18 mouse cellular contexts compared by ENCODE assay signal in the genomic region with DNA sequence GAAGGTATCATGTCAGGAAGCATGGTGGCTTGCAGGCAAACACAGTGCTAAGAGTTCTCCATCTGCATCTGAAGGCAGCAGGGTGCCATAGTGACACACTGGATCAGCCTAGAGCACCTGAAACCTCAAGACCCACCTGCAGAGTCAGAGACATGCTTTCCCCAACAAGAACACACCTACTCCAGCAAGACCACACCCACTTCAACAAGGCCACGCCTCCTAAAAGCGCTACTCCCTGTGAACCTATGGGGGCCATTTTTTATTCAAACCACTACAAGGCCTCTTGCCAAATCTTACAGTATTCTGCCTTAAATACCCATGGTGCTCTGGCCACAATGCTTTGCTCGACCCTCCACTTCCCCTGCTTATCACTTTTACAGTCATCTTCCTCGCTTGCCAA. TPM values are rescaled to one million over a fixed set of nuclear protein-coding genes. Genes with fewer than 3 reads are reported as not detected.
DNase-seq lines count a peak whose midpoint lies in the region; ATAC-seq and TF ChIP-seq lines count a peak whose summit lies in the region.
"Had no signal": no experiment of that assay in that cellular context is flagged by ENCODE, and none has a peak within 500 bp of the region (broad histone marks: within the 10 kb centered on the region; RNA-seq: fewer than 3 reads in every experiment).

No protein-coding gene starts in this region.

- in situ Hi-C loops in ES-E14 (cut with MboI; ENCODE audit: low sequenced_read_pairs in 2 of 2, unreplicated experiment in 2 of 2), result no loop called here

- no peaks in the 10 kb centered on the region for H3K27me3 ChIP-seq in hindbrain, embryonic 11.5 days (ENCODE audit: control insufficient read depth, insufficient read depth, low read length)
- no peaks in the 10 kb centered on the region for H3K27me3 ChIP-seq in hindbrain, embryonic 14.5 days (ENCODE audit: control insufficient read depth, insufficient read depth, low read length)
- H3K27me3 ChIP-seq in intestine, embryonic 15.5 days (replicated peaks), result no peaks in the 10 kb centered on the region
- H3K27me3 ChIP-seq: limb, embryonic 12.5 days; neural tube, embryonic 13.5 days had no signal

- H3K36me3 ChIP-seq in hindbrain, embryonic 11.5 days (ENCODE audit: control insufficient read depth, insufficient read depth, low read length), result no peaks in the 10 kb centered on the region
- H3K36me3 ChIP-seq in hindbrain, embryonic 14.5 days (replicated peaks; ENCODE audit: control insufficient read depth, insufficient read depth), result no peaks in the 10 kb centered on the region
- no peaks in the 10 kb centered on the region for H3K36me3 ChIP-seq in ES-E14 (ENCODE audit: control insufficient read depth, insufficient read depth, low read length, poor library complexity, severe bottlenecking)
- no peaks in the 10 kb centered on the region for H3K36me3 ChIP-seq in intestine, embryonic 15.5 days
- H3K36me3 ChIP-seq: forebrain, embryonic 10.5 days; limb, embryonic 12.5 days; neural tube, embryonic 13.5 days had no signal

- DNase-seq in hindbrain, embryonic 11.5 days (ENCODE audit: low spot score), result no peak
- no peak for DNase-seq in hindbrain, embryonic 14.5 days (ENCODE audit: low spot score)
- peak; percentile 31 for DNase-seq in ES-E14 (ENCODE audit: low read depth, low spot score)
- peak; percentile 23 for DNase-seq in thymus, postnatal 14 days
- DNase-seq in layer of hippocampus, postnatal 14 days (ENCODE audit: low spot score in 2 of 2), result no peak
- no peak for DNase-seq in kidney, adult 18-20 months
- no peak for DNase-seq in lung, postnatal 4 days
- DNase-seq: adrenal gland, adult 2 months; cerebellum, adult 18-20 months; gastrocnemius, postnatal 25 days; kidney, adult 11 months; kidney, postnatal 25 days; lung, adult 18-20 months had no signal

- 51% methylated on average over 4 of the region's 4 CpGs for WGBS in hindbrain, embryonic 11.5 days
- 59% methylated on average over 4 of the region's 4 CpGs for WGBS in hindbrain, embryonic 14.5 days
- WGBS in intestine, embryonic 15.5 days, result 32% methylated on average over 4 of the region's 4 CpGs

- H3K4me3 ChIP-seq in hindbrain, embryonic 11.5 days (ENCODE audit: low read depth, low read length), result no peak overlapping the region
- no peak overlapping the region for H3K4me3 ChIP-seq in hindbrain, embryonic 14.5 days (replicated peaks; ENCODE audit: low read length)
- no peak overlapping the region for H3K4me3 ChIP-seq in ES-E14 (ENCODE audit: insufficient read depth in 1 of 2, low read depth in 1 of 2, low read length in 2 of 2, poor library complexity in 1 of 2, severe bottlenecking in 1 of 2)
- H3K4me3 ChIP-seq in intestine, embryonic 15.5 days (replicated peaks), result no peak overlapping the region
- H3K4me3 ChIP-seq: forebrain, embryonic 10.5 days; limb, embryonic 12.5 days; neural tube, embryonic 13.5 days had no signal

- H3K9me3 ChIP-seq in hindbrain, embryonic 11.5 days (ENCODE audit: control insufficient read depth, low read length), result no peaks in the 10 kb centered on the region
- H3K9me3 ChIP-seq in hindbrain, embryonic 14.5 days (ENCODE audit: control insufficient read depth, low read length), result no peaks in the 10 kb centered on the region
- no peaks in the 10 kb centered on the region for H3K9me3 ChIP-seq in ES-E14 (ENCODE audit: control insufficient read depth, insufficient read depth, low read depth, low read length)
- no peaks in the 10 kb centered on the region for H3K9me3 ChIP-seq in intestine, embryonic 15.5 days
- H3K9me3 ChIP-seq: forebrain, embryonic 10.5 days; limb, embryonic 12.5 days; neural tube, embryonic 13.5 days had no signal

- H3K27ac ChIP-seq in hindbrain, embryonic 11.5 days (ENCODE audit: low read depth, low read length), result no peak overlapping the region
- H3K27ac ChIP-seq in hindbrain, embryonic 14.5 days, result no peak overlapping the region
- no peak overlapping the region for H3K27ac ChIP-seq in ES-E14 (ENCODE audit: insufficient read depth, low read depth, low read length, poor library complexity, severe bottlenecking)
- no peak overlapping the region for H3K27ac ChIP-seq in intestine, embryonic 15.5 days
- H3K27ac ChIP-seq: forebrain, embryonic 10.5 days; limb, embryonic 12.5 days; neural tube, embryonic 13.5 days had no signal

- H3K9ac ChIP-seq in hindbrain, embryonic 11.5 days (ENCODE audit: low read depth, low read length), result no peak overlapping the region
- H3K9ac ChIP-seq in hindbrain, embryonic 14.5 days, result no peak overlapping the region
- no peak overlapping the region for H3K9ac ChIP-seq in ES-E14 (ENCODE audit: insufficient read depth, low read depth, low read length, poor library complexity, severe bottlenecking)
- H3K9ac ChIP-seq in intestine, embryonic 15.5 days, result no peak overlapping the region
- H3K9ac ChIP-seq: limb, embryonic 12.5 days; neural tube, embryonic 13.5 days had no signal

- H3K4me1 ChIP-seq in hindbrain, embryonic 11.5 days (replicated peaks; ENCODE audit: control insufficient read depth, insufficient read depth, low read length), result no peaks in the 10 kb centered on the region
- no peaks in the 10 kb centered on the region for H3K4me1 ChIP-seq in hindbrain, embryonic 14.5 days (replicated peaks; ENCODE audit: control insufficient read depth, insufficient read depth, low read length)
- no peaks in the 10 kb centered on the region; a peak in 1 of 4 replicates for H3K4me1 ChIP-seq in ES-E14 (ENCODE audit: control insufficient read depth in 2 of 2, insufficient read depth in 2 of 2, low read length in 2 of 2, poor library complexity in 1 of 2)
- H3K4me1 ChIP-seq in intestine, embryonic 15.5 days (replicated peaks), result no peaks in the 10 kb centered on the region
- H3K4me1 ChIP-seq: limb, embryonic 12.5 days had no signal

- 0 out of 2 replicates have a peak, but pooled peaks have one; percentile 14 for ATAC-seq in hindbrain, embryonic 11.5 days (ENCODE audit: low FRiP score)
- no peak for ATAC-seq in hindbrain, embryonic 14.5 days (ENCODE audit: low FRiP score)
- ATAC-seq in intestine, embryonic 15.5 days, result peak; percentile 58

- no peak overlapping the region for H3K4me2 ChIP-seq in hindbrain, embryonic 11.5 days (replicated peaks; ENCODE audit: low read depth, low read length)
- no peak overlapping the region for H3K4me2 ChIP-seq in hindbrain, embryonic 14.5 days (replicated peaks)
- H3K4me2 ChIP-seq in intestine, embryonic 15.5 days (replicated peaks), result no peak overlapping the region
- H3K4me2 ChIP-seq: heart, embryonic 11.5 days; limb, embryonic 12.5 days; neural tube, embryonic 13.5 days had no signal

TF ChIP-seq in ES-E14, 5 proteins besides CTCF, POLR2A, EP300 and RAD21:
- TF ChIP-seq MAFK (IDR thresholded peaks at IDR 0.05; ENCODE audit: insufficient read depth, low read depth, low read length) (no peak), ZC3H11A (IDR thresholded peaks at IDR 0.05; ENCODE audit: borderline replicate concordance, low read depth, low read length) (no peak), ZNF384 (IDR thresholded peaks at IDR 0.05; ENCODE audit: low read depth, low read length) (no peak), HCFC1 (IDR thresholded peaks at IDR 0.05; ENCODE audit: borderline replicate concordance, insufficient read depth, low read length) (no peak), CHD2 (IDR thresholded peaks at IDR 0.05; ENCODE audit: low read depth, low read length) (no peak)

RNA-seq across cellular contexts. Expression of a gene that starts 13.1 kb away (rescaled TPM):
- 53.0 and 58.1 TPM in 2 replicates for polyA plus RNA-seq in hindbrain, embryonic 11.5 days (2014; fragmentation: Nextera tagmentation; extraction: Ambion mirVana)
- polyA plus RNA-seq in hindbrain, embryonic 14.5 days (2014; fragmentation: Nextera tagmentation; extraction: Ambion mirVana), result 50.9 and 51.3 TPM in 2 replicates
- 3.2 and 5.0 TPM in 2 replicates for total RNA-seq in ES-E14 (2012; rRNA removed)
- 14.2 and 14.5 TPM in 2 replicates for polyA plus RNA-seq in intestine, embryonic 15.5 days (2015; fragmentation: Nextera tagmentation; extraction: Ambion mirVana)
- total RNA-seq in layer of hippocampus, postnatal 14 days (2021), result 10 to 100 TPM; 52.7 to 66.6 TPM

Comparison
In these comparisons a context has a peak if more than half of its experiments do, and no peak if none do; other contexts are left out.
1. DNase-seq: peak in ES-E14 (single experiment) and thymus, postnatal 14 days (single experiment); none in hindbrain, embryonic 11.5 days (single experiment), hindbrain, embryonic 14.5 days (single experiment), layer of hippocampus, postnatal 14 days (0 of 2), kidney, adult 18-20 months (single experiment) and lung, postnatal 4 days (0 of 2).